Mouse (Mus musculus): ENCODE measurements at regions not wholly inside any gene's neighbourhood (a gene's known extent, or its start where the extent isn't known, plus 50 kb on each side); places are given as distances from the start of the nearest gene placed in this dataset.

- TF ChIP-seq POLR2A (IDR thresholded peaks at IDR 0.05; ENCODE audit: insufficient read length, low read depth) (no peak), TCF3 (IDR thresholded peaks at IDR 0.05; ENCODE audit: insufficient read length, low read depth) (no peak), USF1 (IDR thresholded peaks at IDR 0.05; ENCODE audit: low read depth) (no peak)
These were observed 326.6 kb upstream of the Fam92a start for GRCm38 (mm10) chr4:12498426-12498825.
